Mouse (Mus musculus) E14TG2a.4 (cell line): Measurements from ENCODE around the gene Col25a1.

Experiments used
- CTCF ChIP-seq: conservative IDR thresholded peaks from 2 replicates; pipeline ENCODE4 v1.5.1; 2014; ENCODE audit warnings: low read length
- NANOG ChIP-seq: IDR thresholded peaks from 2 replicates; pipeline ENCODE4 v1.6.1; 2014; ENCODE audit warnings: borderline replicate concordance, low read length, mixed read lengths

DNA sequence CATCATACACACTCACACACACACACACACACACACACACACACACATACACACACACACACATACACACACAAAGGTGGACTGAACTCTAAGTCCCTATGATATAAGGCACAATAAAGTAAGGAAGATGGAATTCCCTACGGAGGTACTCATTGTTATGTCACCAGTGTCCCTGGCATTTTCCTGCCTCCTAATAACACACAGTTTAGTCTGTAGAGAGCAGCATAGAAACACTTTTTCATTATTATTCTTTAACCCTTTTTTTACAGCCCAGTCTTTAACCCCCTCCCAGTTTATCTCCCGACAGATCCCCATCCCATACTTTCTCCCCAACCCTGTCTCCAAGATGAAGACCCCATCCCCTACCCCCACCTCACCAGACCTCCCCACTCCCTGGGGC is 450.3 kb downstream of the Col25a1 start:
- TF ChIP-seq CTCF: no peak
- TF ChIP-seq NANOG: no peak
